Mouse (Mus musculus) CD4-positive, CD25-positive, alpha-beta regulatory T cell, adult 4 months (primary cell): ENCODE results near the gene Cdh11. TPM values are rescaled to one million over a fixed set of nuclear protein-coding genes. Genes with fewer than 3 reads are reported as not detected.
"Not testable (repeated sequence)": the region's sequence is repeated elsewhere in the genome, so short reads cannot be mapped to it uniquely, and the experiment has no call there.

Source experiments
- ATAC-seq: one replicate; pipeline ENCODE4 v1.8.0; 2017
- polyA plus RNA-seq, 2 experiments: library from polyadenylated mRNA; unstranded; fragments of 100-300 nt; shearing (Covaris generic); gene quantifications; one replicate each; pipeline ENCODE4 v1.2.1; 2017

Gene Cdh11
- polyA plus RNA-seq, 2 experiments from 2014 or later: 0.19 TPM; not detected in 1

DNA sequence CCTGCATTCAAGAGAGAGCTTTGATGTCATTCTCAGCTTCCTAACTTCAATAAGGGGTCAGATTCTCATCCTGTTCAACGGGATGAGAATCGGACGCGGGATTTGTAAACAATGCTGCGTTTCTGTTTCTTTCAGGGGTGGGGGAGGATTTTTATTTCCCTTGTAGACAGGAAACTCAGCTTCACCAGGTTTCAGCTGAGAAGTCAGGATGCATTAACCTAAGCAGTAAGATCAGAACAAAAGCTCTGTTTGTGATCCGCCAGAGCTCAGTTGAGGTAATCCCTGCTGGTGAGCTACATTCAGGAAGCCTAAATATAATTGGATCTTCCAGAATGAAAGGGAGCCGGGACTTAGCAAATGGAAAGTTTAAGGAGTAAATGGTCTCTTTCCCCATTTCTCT is 78.1 kb downstream of the Cdh11 start:
- no peak for ATAC-seq

GRCm38 (mm10) chr8:102705376-102705905 is 80.0 kb downstream of the Cdh11 start:
- no peak for ATAC-seq

- no peak for ATAC-seq
Observed at GRCm38 (mm10) chr8:102700245-102700644, 85.2 kb downstream of the Cdh11 start.

GRCm38 (mm10) chr8:102698232-102698837 is 87.1 kb downstream of the Cdh11 start:
- ATAC-seq: no peak

GRCm38 (mm10) chr8:102693465-102693864 is 92.0 kb downstream of the Cdh11 start:
- ATAC-seq: no peak

DNA sequence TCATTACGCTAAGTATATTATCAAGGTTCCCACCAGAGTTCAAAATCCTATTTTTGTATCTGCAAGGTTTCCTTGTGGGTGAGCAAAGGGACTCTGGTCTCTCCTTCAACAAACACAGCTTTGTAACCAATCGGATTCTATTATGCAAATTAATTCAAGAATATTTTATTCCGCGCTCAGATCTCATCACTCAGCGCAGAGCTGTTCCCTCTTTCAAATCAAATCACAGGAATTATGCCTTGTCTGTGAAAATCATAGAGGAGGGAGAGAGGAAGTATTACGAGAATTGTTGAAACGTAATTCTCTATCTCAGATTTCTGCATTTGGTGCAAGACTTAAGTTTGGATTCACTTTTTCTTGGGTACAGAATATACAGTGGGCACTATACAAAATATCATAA is 100.0 kb downstream of the Cdh11 start:
- not testable (repeated sequence) for ATAC-seq

- no peak for ATAC-seq
Observed at GRCm38 (mm10) chr8:102685023-102685422, 100.4 kb downstream of the Cdh11 start.

GRCm38 (mm10) chr8:102677148-102677547 is 108.3 kb downstream of the Cdh11 start:
- no peak for ATAC-seq

- not testable (repeated sequence) for ATAC-seq
Observed at GRCm38 (mm10) chr8:102664561-102664960, 120.9 kb downstream of the Cdh11 start.

- no peak for ATAC-seq
Observed at GRCm38 (mm10) chr8:102656529-102656928, 128.9 kb downstream of the Cdh11 start.

DNA sequence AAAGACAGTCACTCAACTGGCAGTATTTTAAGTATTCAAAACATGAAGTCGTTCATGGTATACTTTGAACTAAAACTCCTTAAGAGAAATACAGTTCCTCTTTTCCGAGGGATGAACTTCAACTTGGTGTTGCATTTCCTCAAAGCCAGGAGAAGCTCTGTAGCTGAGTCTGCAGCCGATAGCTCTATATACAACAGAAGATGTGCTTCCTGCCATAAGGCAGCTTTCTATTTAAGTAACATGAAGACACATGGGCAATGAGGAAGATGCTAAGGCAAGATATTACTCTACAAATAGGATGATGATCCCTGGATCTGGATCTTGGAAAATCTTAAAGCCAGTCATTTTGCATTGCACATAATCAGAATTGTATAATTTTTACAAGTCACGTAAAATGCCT is 133.5 kb downstream of the Cdh11 start:
- no peak for ATAC-seq

GRCm38 (mm10) chr8:102627151-102627550 is 158.3 kb downstream of the Cdh11 start:
- ATAC-seq: no peak

GRCm38 (mm10) chr8:102612146-102612545 is 173.3 kb downstream of the Cdh11 start:
- no peak for ATAC-seq

GRCm38 (mm10) chr8:102601327-102601726 is 184.1 kb downstream of the Cdh11 start:
- no peak for ATAC-seq

DNA sequence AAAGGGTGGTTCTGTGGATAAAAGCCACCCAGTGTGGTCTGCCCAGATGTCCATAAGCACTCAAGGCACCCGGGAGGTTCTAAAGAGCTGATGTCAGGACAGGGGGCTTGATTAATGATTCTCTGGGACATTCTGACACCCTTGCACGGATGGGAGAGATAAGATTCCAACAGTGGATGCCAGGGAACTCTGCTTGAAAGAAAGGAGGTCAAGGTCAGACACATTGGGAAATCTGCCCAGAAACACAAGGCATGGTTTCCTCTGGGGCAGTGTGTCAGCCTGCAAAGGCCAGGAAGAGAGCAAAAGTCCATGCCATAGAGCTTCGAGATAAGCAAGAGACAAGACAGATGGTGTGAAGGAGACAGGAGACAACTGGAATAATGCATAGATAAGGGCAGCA is 188.9 kb downstream of the Cdh11 start:
- ATAC-seq: no peak

DNA sequence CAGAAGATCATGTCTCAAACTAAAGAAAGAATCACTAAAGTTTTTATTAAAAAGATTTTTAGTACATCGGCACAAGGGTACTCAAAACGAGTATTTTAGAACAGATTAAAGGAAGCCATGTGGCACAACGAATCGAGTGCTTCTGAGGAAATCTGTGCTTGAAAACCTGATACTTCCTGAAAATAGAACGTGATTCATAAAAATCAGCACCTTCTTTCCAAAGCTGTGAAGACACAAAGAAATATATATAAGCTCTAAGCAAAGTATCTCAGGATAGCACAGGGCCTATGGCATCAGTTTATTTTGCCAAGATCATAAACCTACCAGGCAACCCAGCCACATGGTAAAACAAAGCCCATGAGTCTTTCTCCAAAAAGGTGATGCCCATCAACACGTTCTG is 191.5 kb downstream of the Cdh11 start:
- no peak for ATAC-seq
